Comparison of ENCODE assay signal across 10 mouse cellular contexts in the genomic region with DNA sequence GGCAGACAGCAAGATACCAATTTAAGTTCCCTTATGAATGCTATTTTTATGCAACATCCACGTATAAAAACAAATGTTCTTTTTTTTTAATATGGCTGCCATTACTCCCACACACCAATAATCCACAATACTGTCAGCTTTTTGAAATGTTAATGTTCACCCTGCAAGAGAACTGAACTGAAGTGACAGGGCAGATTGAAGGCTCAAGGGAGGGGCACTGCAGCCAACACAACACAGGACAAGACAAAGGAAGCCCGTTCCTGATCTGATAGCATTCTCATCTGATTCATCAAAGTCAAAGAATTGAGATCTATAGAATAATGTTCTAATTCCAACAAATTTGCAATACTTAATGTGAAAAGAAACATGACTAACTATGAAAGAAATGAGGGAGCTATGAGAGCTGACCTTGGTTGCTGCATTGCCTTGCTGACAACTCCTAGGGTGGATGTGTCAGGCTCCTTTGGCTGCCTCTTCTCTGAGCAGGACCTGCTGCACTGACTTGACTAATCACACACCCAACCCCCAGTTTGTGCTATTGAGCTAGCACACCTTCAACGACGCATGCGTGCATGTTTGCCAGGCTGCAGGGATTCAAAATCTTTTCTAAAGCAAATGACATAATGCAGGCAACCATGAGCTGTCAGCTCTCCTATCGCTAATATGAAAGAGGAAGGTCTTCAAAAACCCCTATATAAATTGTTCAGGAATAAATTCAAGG. TPM values are rescaled to one million over a fixed set of nuclear protein-coding genes. Genes with fewer than 3 reads are reported as not detected.
A peak's percentile ranks its signal among the peaks of the same experiment; 100 is the strongest.
DNase-seq lines count a peak whose midpoint lies in the region; ATAC-seq and TF ChIP-seq lines count a peak whose summit lies in the region.
"Had no signal": no experiment of that assay in that cellular context is flagged by ENCODE, and none has a peak within 500 bp of the region (broad histone marks: within the 10 kb centered on the region; RNA-seq: fewer than 3 reads in every experiment).

No protein-coding gene starts in this region.

- TF ChIP-seq CTCF in lung, adult 2 months (IDR thresholded peaks at IDR 0.05; ENCODE audit: insufficient read depth, low read length): no peak

- H3K36me3 ChIP-seq in forebrain, embryonic 12.5 days (replicated peaks): no peaks in the 10 kb centered on the region
- no peaks in the 10 kb centered on the region for H3K36me3 ChIP-seq in forebrain, embryonic 11.5 days (ENCODE audit: control insufficient read depth, insufficient read depth, low read length)
- H3K36me3 ChIP-seq in forebrain, embryonic 15.5 days: no peaks in the 10 kb centered on the region
- H3K36me3 ChIP-seq in neural tube, embryonic 15.5 days: no peaks in the 10 kb centered on the region
- H3K36me3 ChIP-seq: heart, embryonic 12.5 days had no signal

- H3K9me3 ChIP-seq in forebrain, embryonic 12.5 days: 0 out of 2 replicates have a peak, but pooled peaks cover 3% of the 10 kb centered on the region
- H3K9me3 ChIP-seq in forebrain, embryonic 11.5 days (ENCODE audit: control insufficient read depth, low read length): no peaks in the 10 kb centered on the region
- H3K9me3 ChIP-seq in forebrain, embryonic 15.5 days: no peaks in the 10 kb centered on the region
- no peaks in the 10 kb centered on the region for H3K9me3 ChIP-seq in neural tube, embryonic 15.5 days (replicated peaks)

- H3K9ac ChIP-seq in forebrain, embryonic 12.5 days: no peak overlapping the region
- H3K9ac ChIP-seq in forebrain, embryonic 11.5 days (ENCODE audit: low read length): no peak overlapping the region
- no peak overlapping the region for H3K9ac ChIP-seq in forebrain, embryonic 15.5 days (replicated peaks)
- no peak overlapping the region for H3K9ac ChIP-seq in neural tube, embryonic 15.5 days (replicated peaks)
- H3K9ac ChIP-seq: heart, embryonic 12.5 days had no signal

- no peaks in the 10 kb centered on the region for H3K4me1 ChIP-seq in forebrain, embryonic 12.5 days
- H3K4me1 ChIP-seq in forebrain, embryonic 11.5 days (replicated peaks; ENCODE audit: control insufficient read depth, insufficient read depth, low read length): no peaks in the 10 kb centered on the region
- H3K4me1 ChIP-seq in forebrain, embryonic 15.5 days: no peaks in the 10 kb centered on the region
- H3K4me1 ChIP-seq in neural tube, embryonic 15.5 days: no peaks in the 10 kb centered on the region
- no peaks in the 10 kb centered on the region for H3K4me1 ChIP-seq in lung, adult 2 months (ENCODE audit: control insufficient read depth, insufficient read depth, low read length)
- H3K4me1 ChIP-seq: heart, embryonic 12.5 days; megakaryocyte, embryonic 14.5 days had no signal

- TF ChIP-seq POLR2A in lung, adult 2 months (IDR thresholded peaks at IDR 0.05; ENCODE audit: borderline replicate concordance, extremely low read depth, low read depth, low read length): no peak

- no peak for DNase-seq in forebrain, embryonic 11.5 days (ENCODE audit: low spot score)
- DNase-seq in layer of hippocampus, postnatal 10 days (ENCODE audit: low spot score in 2 of 2): peak; percentile 47 to 65
- peak; percentile 50 to 66 for DNase-seq in right cerebral cortex, adult 2 months (ENCODE audit: low spot score in 2 of 2)
- no peak for DNase-seq in lung, adult 2 months

- WGBS in forebrain, embryonic 12.5 days: 64% methylated on average over 6 of the region's 6 CpGs
- 76% methylated on average over 6 of the region's 6 CpGs for WGBS in forebrain, embryonic 11.5 days
- WGBS in forebrain, embryonic 15.5 days: 62% methylated on average over 6 of the region's 6 CpGs
- WGBS in neural tube, embryonic 15.5 days: 76% methylated on average over 6 of the region's 6 CpGs
- 74% methylated on average over 6 of the region's 6 CpGs for WGBS in lung, adult 2 months

- no peaks in the 10 kb centered on the region for H3K27me3 ChIP-seq in forebrain, embryonic 12.5 days
- no peaks in the 10 kb centered on the region for H3K27me3 ChIP-seq in forebrain, embryonic 11.5 days (ENCODE audit: control insufficient read depth, insufficient read depth, low read length)
- no peaks in the 10 kb centered on the region for H3K27me3 ChIP-seq in forebrain, embryonic 15.5 days
- H3K27me3 ChIP-seq in neural tube, embryonic 15.5 days (replicated peaks): no peaks in the 10 kb centered on the region
- H3K27me3 ChIP-seq: heart, embryonic 12.5 days; megakaryocyte, embryonic 14.5 days had no signal

- 0 out of 2 replicates have a peak, but pooled peaks have one; percentile 55 for ATAC-seq in forebrain, embryonic 12.5 days (ENCODE audit: low FRiP score)
- ATAC-seq in forebrain, embryonic 11.5 days (replicated peaks; ENCODE audit: low FRiP score): no peak
- ATAC-seq in forebrain, embryonic 15.5 days (replicated peaks): peak; percentile 82
- no peak for ATAC-seq in erythroblast, adult 5-6 weeks (replicated peaks; ENCODE audit: low FRiP score, poor library complexity, severe bottlenecking)
- no peak for ATAC-seq in neural tube, embryonic 15.5 days (ENCODE audit: low FRiP score)

- no peak overlapping the region for H3K4me3 ChIP-seq in forebrain, embryonic 12.5 days (replicated peaks)
- H3K4me3 ChIP-seq in forebrain, embryonic 11.5 days (ENCODE audit: low read depth, low read length): no peak overlapping the region
- peak overlapping the region; percentile 27 for H3K4me3 ChIP-seq in forebrain, embryonic 15.5 days
- H3K4me3 ChIP-seq in neural tube, embryonic 15.5 days (replicated peaks): no peak overlapping the region
- H3K4me3 ChIP-seq in lung, adult 2 months (replicated peaks; ENCODE audit: extremely low read depth, low read depth, low read length): no peak overlapping the region
- H3K4me3 ChIP-seq: heart, embryonic 12.5 days; megakaryocyte, embryonic 14.5 days had no signal

- no peak overlapping the region for H3K4me2 ChIP-seq in forebrain, embryonic 12.5 days
- H3K4me2 ChIP-seq in forebrain, embryonic 11.5 days (ENCODE audit: low read depth, low read length, severe bottlenecking): no peak overlapping the region
- peak overlapping the region; percentile 8; the same call in 1 of the 2 replicates for H3K4me2 ChIP-seq in forebrain, embryonic 15.5 days (replicated peaks)
- H3K4me2 ChIP-seq in neural tube, embryonic 15.5 days: no peak overlapping the region
- H3K4me2 ChIP-seq: heart, embryonic 12.5 days had no signal

- H3K27ac ChIP-seq in forebrain, embryonic 12.5 days: no peak overlapping the region
- no peak overlapping the region for H3K27ac ChIP-seq in forebrain, embryonic 11.5 days (ENCODE audit: low read depth, low read length)
- H3K27ac ChIP-seq in forebrain, embryonic 15.5 days (replicated peaks): peak overlapping the region; percentile 65
- H3K27ac ChIP-seq in neural tube, embryonic 15.5 days (replicated peaks): no peak overlapping the region

RNA-seq across cellular contexts. Expression of a gene that starts 42.8 kb away (rescaled TPM):
- 2.4 and 2.6 TPM in 2 replicates for polyA plus RNA-seq in forebrain, embryonic 12.5 days (2016; fragmentation: Nextera tagmentation; extraction: Ambion mirVana)
- 1.7 and 1.8 TPM in 2 replicates for polyA plus RNA-seq in forebrain, embryonic 11.5 days (2014; fragmentation: Nextera tagmentation; extraction: Ambion mirVana)
- 2.6 and 2.9 TPM in 2 replicates for polyA plus RNA-seq in forebrain, embryonic 15.5 days (2015; fragmentation: Nextera tagmentation; extraction: Ambion mirVana)
- total RNA-seq in layer of hippocampus, postnatal 10 days (2021): 10 to 100 TPM; 75.3 to 91.2 TPM
- total RNA-seq in erythroblast, adult 5-6 weeks (2015; ENCODE audit: low replicate concordance): not detected in 2 replicates
- 0.09 TPM in 1 of 2 replicates, not detected in the other for total RNA-seq in erythroblast, adult 5-6 weeks (2017; ENCODE audit: low replicate concordance)
- polyA plus RNA-seq in neural tube, embryonic 15.5 days (2015; fragmentation: Nextera tagmentation; extraction: Ambion mirVana): 3.5 and 3.8 TPM in 2 replicates
- 0.22 and 0.34 TPM in 2 replicates for polyA plus RNA-seq in lung, adult 2 months (2012; rRNA removed)

RNA-seq across cellular contexts. Expression of a gene that starts 42.8 kb away (rescaled TPM):
- 147 and 197 TPM in 2 replicates for polyA plus RNA-seq in forebrain, embryonic 12.5 days (2016; fragmentation: Nextera tagmentation; extraction: Ambion mirVana)
- polyA plus RNA-seq in forebrain, embryonic 11.5 days (2014; fragmentation: Nextera tagmentation; extraction: Ambion mirVana): 84.2 and 136 TPM in 2 replicates
- 371 and 384 TPM in 2 replicates for polyA plus RNA-seq in forebrain, embryonic 15.5 days (2015; fragmentation: Nextera tagmentation; extraction: Ambion mirVana)
- 1,000 to 10,000 TPM; 1,711 to 2,253 TPM for total RNA-seq in layer of hippocampus, postnatal 10 days (2021)
- not detected in 2 replicates for total RNA-seq in erythroblast, adult 5-6 weeks (2015; ENCODE audit: low replicate concordance)
- not detected in 2 replicates for total RNA-seq in erythroblast, adult 5-6 weeks (2017; ENCODE audit: low replicate concordance)
- 731 and 865 TPM in 2 replicates for polyA plus RNA-seq in neural tube, embryonic 15.5 days (2015; fragmentation: Nextera tagmentation; extraction: Ambion mirVana)
- polyA plus RNA-seq in lung, adult 2 months (2012; rRNA removed): not detected in 2 replicates

Comparison
In these comparisons a context has a peak if more than half of its experiments do, and no peak if none do; other contexts are left out.
1. ATAC-seq: peak in forebrain, embryonic 12.5 days (single experiment) and forebrain, embryonic 15.5 days (single experiment); none in forebrain, embryonic 11.5 days (single experiment), erythroblast, adult 5-6 weeks (single experiment) and neural tube, embryonic 15.5 days (single experiment).
2. DNase-seq: peak in layer of hippocampus, postnatal 10 days (2 of 2) and right cerebral cortex, adult 2 months (2 of 2); none in forebrain, embryonic 11.5 days (single experiment) and lung, adult 2 months (single experiment).
3. RNA of a gene that starts 42.8 kb away (polyA plus RNA-seq): 731 to 865 TPM in neural tube, embryonic 15.5 days, 371 to 384 TPM in forebrain, embryonic 15.5 days, 147 to 197 TPM in forebrain, embryonic 12.5 days and 84.2 to 136 TPM in forebrain, embryonic 11.5 days; not detected in lung, adult 2 months; every median in the first group is over 10 times any median in the second.